In the genomic region with DNA sequence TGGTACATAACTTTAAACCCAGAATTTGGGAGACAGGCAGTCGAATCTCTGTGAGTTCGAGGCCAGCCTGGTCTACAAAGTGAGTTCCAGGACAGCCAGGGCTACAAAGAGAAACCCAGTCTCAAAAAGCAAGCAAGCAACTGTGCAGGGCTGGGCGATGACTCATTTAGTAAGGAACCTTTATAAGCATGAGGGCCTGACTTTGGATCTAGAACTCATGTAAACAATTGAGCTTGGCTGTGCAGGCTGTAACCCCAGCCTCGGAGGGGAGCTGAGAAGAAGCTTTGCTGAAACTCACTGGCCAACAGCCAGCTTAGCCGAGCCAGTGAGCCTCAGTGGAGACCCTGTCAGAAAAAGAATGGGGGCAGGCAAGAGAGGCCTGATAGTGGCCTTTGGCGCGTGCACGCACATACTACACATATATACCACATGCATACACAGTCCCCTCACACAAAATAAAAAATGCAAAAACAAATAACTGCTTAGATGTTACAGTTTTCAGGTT, we compare ENCODE assay signal across 18 mouse cellular contexts. TPM values are rescaled to one million over a fixed set of nuclear protein-coding genes. Genes with fewer than 3 reads are reported as not detected.
DNase-seq lines count a peak whose midpoint lies in the region; ATAC-seq and TF ChIP-seq lines count a peak whose summit lies in the region.
"Had no signal": no experiment of that assay in that cellular context is flagged by ENCODE, and none has a peak within 500 bp of the region (broad histone marks: within the 10 kb centered on the region; RNA-seq: fewer than 3 reads in every experiment).

No protein-coding gene starts in this region.

- no peak for TF ChIP-seq POLR2A in lung, adult 2 months (IDR thresholded peaks at IDR 0.05; ENCODE audit: borderline replicate concordance, extremely low read depth, low read depth, low read length)

- peak overlapping the region; percentile 15; the same call in 1 of the 2 replicates for H3K27ac ChIP-seq in hindbrain, embryonic 15.5 days (replicated peaks)
- H3K27ac ChIP-seq in hindbrain, embryonic 12.5 days = no peak overlapping the region
- H3K27ac ChIP-seq in lung, embryonic 16.5 days (ENCODE audit: low read length) = no peak overlapping the region
- no peak overlapping the region for H3K27ac ChIP-seq in stomach, embryonic 14.5 days (ENCODE audit: low read length)
- no peak overlapping the region for H3K27ac ChIP-seq in stomach, postnatal 0 days (replicated peaks)
- H3K27ac ChIP-seq: embryonic facial prominence, embryonic 12.5 days; forebrain, embryonic 15.5 days; heart, embryonic 10.5 days; hindbrain, embryonic 13.5 days had no signal

- no peaks in the 10 kb centered on the region for H3K9me3 ChIP-seq in hindbrain, embryonic 15.5 days
- H3K9me3 ChIP-seq in hindbrain, embryonic 12.5 days (replicated peaks) = no peaks in the 10 kb centered on the region
- H3K9me3 ChIP-seq in lung, embryonic 16.5 days (ENCODE audit: control insufficient read depth, low read length) = no peaks in the 10 kb centered on the region
- H3K9me3 ChIP-seq in stomach, embryonic 14.5 days (ENCODE audit: control insufficient read depth, low read depth, low read length) = no peaks in the 10 kb centered on the region
- H3K9me3 ChIP-seq in stomach, postnatal 0 days (ENCODE audit: control insufficient read depth, low read length) = no peaks in the 10 kb centered on the region
- H3K9me3 ChIP-seq: embryonic facial prominence, embryonic 12.5 days; forebrain, embryonic 15.5 days; G1E; heart, embryonic 10.5 days; hindbrain, embryonic 13.5 days had no signal

- no peak for DNase-seq in lung, adult 2 months
- no peak for DNase-seq in stomach, postnatal 0 days (ENCODE audit: low spot score)
- DNase-seq in left cerebral cortex, adult 9 months (ENCODE audit: low spot score in 2 of 2) = no peak
- DNase-seq: B cell, adult 2 months; cerebellum, adult 11-12 months; cerebellum, adult 9-10 months; gastrocnemius, postnatal 25 days; heart, postnatal 4 days had no signal

- no peak for TF ChIP-seq CTCF in lung, adult 2 months (IDR thresholded peaks at IDR 0.05; ENCODE audit: insufficient read depth, low read length)
- no peak for TF ChIP-seq CTCF in stomach, postnatal 0 days (IDR thresholded peaks at IDR 0.05; ENCODE audit: low read depth)

- no peak for TF ChIP-seq EP300 in stomach, postnatal 0 days (optimal IDR thresholded peaks at IDR 0.05)

- H3K36me3 ChIP-seq in hindbrain, embryonic 15.5 days = no peaks in the 10 kb centered on the region
- no peaks in the 10 kb centered on the region for H3K36me3 ChIP-seq in hindbrain, embryonic 12.5 days
- no peaks in the 10 kb centered on the region for H3K36me3 ChIP-seq in lung, embryonic 16.5 days (ENCODE audit: control insufficient read depth, insufficient read depth, low read length)
- H3K36me3 ChIP-seq in stomach, embryonic 14.5 days (ENCODE audit: control insufficient read depth, insufficient read depth, low read length) = no peaks in the 10 kb centered on the region
- H3K36me3 ChIP-seq in stomach, postnatal 0 days (ENCODE audit: control insufficient read depth, insufficient read depth, low read length) = no peaks in the 10 kb centered on the region
- H3K36me3 ChIP-seq: embryonic facial prominence, embryonic 12.5 days; forebrain, embryonic 15.5 days; heart, embryonic 10.5 days; hindbrain, embryonic 13.5 days had no signal

- no peak overlapping the region for H3K4me2 ChIP-seq in hindbrain, embryonic 15.5 days
- H3K4me2 ChIP-seq in hindbrain, embryonic 12.5 days (replicated peaks) = no peak overlapping the region
- H3K4me2 ChIP-seq in lung, embryonic 16.5 days (ENCODE audit: low read depth, low read length) = no peak overlapping the region
- no peak overlapping the region for H3K4me2 ChIP-seq in stomach, embryonic 14.5 days (replicated peaks; ENCODE audit: low read depth, low read length)
- no peak overlapping the region for H3K4me2 ChIP-seq in stomach, postnatal 0 days (replicated peaks; ENCODE audit: low read depth)
- H3K4me2 ChIP-seq: embryonic facial prominence, embryonic 12.5 days; forebrain, embryonic 15.5 days; hindbrain, embryonic 13.5 days had no signal

- 81% methylated on average over 8 of the region's 8 CpGs for WGBS in hindbrain, embryonic 15.5 days
- WGBS in hindbrain, embryonic 12.5 days = 89% methylated on average over 8 of the region's 8 CpGs
- 67% methylated on average over 8 of the region's 8 CpGs for WGBS in lung, embryonic 16.5 days
- 66% methylated on average over 8 of the region's 8 CpGs for WGBS in lung, adult 2 months
- WGBS in stomach, embryonic 14.5 days = 74% methylated on average over 8 of the region's 8 CpGs
- 63% methylated on average over 8 of the region's 8 CpGs for WGBS in stomach, postnatal 0 days

- ATAC-seq in hindbrain, embryonic 15.5 days (ENCODE audit: low FRiP score, low read depth) = no peak
- no peak for ATAC-seq in hindbrain, embryonic 12.5 days (ENCODE audit: low FRiP score)
- ATAC-seq in lung, embryonic 16.5 days (ENCODE audit: low read depth) = peak; percentile 16; the same call in 1 of the 2 replicates
- ATAC-seq in stomach, embryonic 14.5 days (ENCODE audit: insufficient number of reproducible peaks, insufficient read depth, low FRiP score, low read depth) = 0 out of 2 replicates have a peak, but pooled peaks have one; percentile 16
- no peak for ATAC-seq in stomach, postnatal 0 days (ENCODE audit: low FRiP score, low TSS enrichment)
- ATAC-seq: CD4-positive, CD25-positive, alpha-beta regulatory T cell, adult 4 months; forebrain, embryonic 15.5 days had no signal

- H3K4me1 ChIP-seq in hindbrain, embryonic 15.5 days (replicated peaks) = peaks cover 9% of the 10 kb centered on the region
- H3K4me1 ChIP-seq in hindbrain, embryonic 12.5 days = peaks cover 6% of the 10 kb centered on the region
- H3K4me1 ChIP-seq in lung, embryonic 16.5 days (replicated peaks; ENCODE audit: control insufficient read depth, insufficient read depth, low read length) = peaks cover 8% of the 10 kb centered on the region
- peaks cover 16% of the 10 kb centered on the region for H3K4me1 ChIP-seq in lung, adult 2 months (ENCODE audit: control insufficient read depth, insufficient read depth, low read length)
- H3K4me1 ChIP-seq in stomach, embryonic 14.5 days (ENCODE audit: control insufficient read depth, insufficient read depth, low read length) = peaks cover 6% of the 10 kb centered on the region; the same call in 1 of the 2 replicates
- 0 out of 2 replicates have a peak, but pooled peaks cover 3% of the 10 kb centered on the region for H3K4me1 ChIP-seq in stomach, postnatal 0 days (replicated peaks; ENCODE audit: control insufficient read depth, insufficient read depth)

- no peak overlapping the region for H3K4me3 ChIP-seq in hindbrain, embryonic 15.5 days
- H3K4me3 ChIP-seq in hindbrain, embryonic 12.5 days = no peak overlapping the region
- H3K4me3 ChIP-seq in lung, embryonic 16.5 days (ENCODE audit: low read length) = no peak overlapping the region
- H3K4me3 ChIP-seq in lung, adult 2 months (replicated peaks; ENCODE audit: extremely low read depth, low read depth, low read length) = no peak overlapping the region
- no peak overlapping the region for H3K4me3 ChIP-seq in stomach, embryonic 14.5 days (ENCODE audit: low read depth, low read length)
- H3K4me3 ChIP-seq in stomach, postnatal 0 days (ENCODE audit: low read depth, low read length) = no peak overlapping the region
- H3K4me3 ChIP-seq: embryonic facial prominence, embryonic 12.5 days; forebrain, embryonic 15.5 days; heart, embryonic 10.5 days; hindbrain, embryonic 13.5 days had no signal

- no peaks in the 10 kb centered on the region for H3K27me3 ChIP-seq in hindbrain, embryonic 15.5 days
- no peaks in the 10 kb centered on the region for H3K27me3 ChIP-seq in hindbrain, embryonic 12.5 days
- no peaks in the 10 kb centered on the region for H3K27me3 ChIP-seq in lung, embryonic 16.5 days (ENCODE audit: control insufficient read depth, insufficient read depth, low read depth, low read length)
- H3K27me3 ChIP-seq in stomach, embryonic 14.5 days (ENCODE audit: control insufficient read depth, insufficient read depth, low read length) = no peaks in the 10 kb centered on the region
- H3K27me3 ChIP-seq in stomach, postnatal 0 days (ENCODE audit: control insufficient read depth, insufficient read depth, low read length) = no peaks in the 10 kb centered on the region
- H3K27me3 ChIP-seq: embryonic facial prominence, embryonic 12.5 days; forebrain, embryonic 15.5 days; hindbrain, embryonic 13.5 days had no signal

- H3K9ac ChIP-seq in hindbrain, embryonic 15.5 days = no peak overlapping the region
- H3K9ac ChIP-seq in hindbrain, embryonic 12.5 days = no peak overlapping the region
- no peak overlapping the region for H3K9ac ChIP-seq in lung, embryonic 16.5 days (ENCODE audit: low read length)
- no peak overlapping the region for H3K9ac ChIP-seq in stomach, embryonic 14.5 days (replicated peaks; ENCODE audit: low read depth, low read length)
- H3K9ac ChIP-seq in stomach, postnatal 0 days (ENCODE audit: low read length) = no peak overlapping the region
- H3K9ac ChIP-seq: embryonic facial prominence, embryonic 12.5 days; forebrain, embryonic 15.5 days; hindbrain, embryonic 13.5 days had no signal

RNA-seq across cellular contexts. Expression of a gene that starts 5.6 kb away (rescaled TPM):
- polyA plus RNA-seq in hindbrain, embryonic 15.5 days (2015; fragmentation: Nextera tagmentation; extraction: Ambion mirVana) = 31.7 and 37.6 TPM in 2 replicates
- polyA plus RNA-seq in hindbrain, embryonic 12.5 days (2016; fragmentation: Nextera tagmentation; extraction: Ambion mirVana) = 52.2 and 55.6 TPM in 2 replicates
- polyA plus RNA-seq in lung, embryonic 16.5 days (2015; fragmentation: Nextera tagmentation; extraction: Ambion mirVana) = 26.7 and 30.8 TPM in 2 replicates
- 16.6 TPM in 2 replicates for polyA plus RNA-seq in lung, adult 2 months (2012; rRNA removed)
- polyA plus RNA-seq in stomach, embryonic 14.5 days (2014; fragmentation: Nextera tagmentation; extraction: Ambion mirVana) = 25.5 and 28.7 TPM in 2 replicates
- 8.5 and 9.4 TPM in 2 replicates for polyA plus RNA-seq in stomach, postnatal 0 days (2015; fragmentation: Nextera tagmentation; extraction: Ambion mirVana)

RNA-seq across cellular contexts. Expression of a gene that starts 45.0 kb away (rescaled TPM):
- polyA plus RNA-seq in hindbrain, embryonic 15.5 days (2015; fragmentation: Nextera tagmentation; extraction: Ambion mirVana) = 0.09 and 0.35 TPM in 2 replicates
- polyA plus RNA-seq in hindbrain, embryonic 12.5 days (2016; fragmentation: Nextera tagmentation; extraction: Ambion mirVana) = 0.36 and 0.74 TPM in 2 replicates
- polyA plus RNA-seq in lung, embryonic 16.5 days (2015; fragmentation: Nextera tagmentation; extraction: Ambion mirVana) = 1.3 and 1.5 TPM in 2 replicates
- 1.2 and 2.2 TPM in 2 replicates for polyA plus RNA-seq in lung, adult 2 months (2012; rRNA removed)
- polyA plus RNA-seq in stomach, embryonic 14.5 days (2014; fragmentation: Nextera tagmentation; extraction: Ambion mirVana) = 6.9 and 9.3 TPM in 2 replicates
- polyA plus RNA-seq in stomach, postnatal 0 days (2015; fragmentation: Nextera tagmentation; extraction: Ambion mirVana) = 20.5 and 24.3 TPM in 2 replicates
- polyA plus RNA-seq: G1E had no signal

Comparison
In these comparisons a context has a peak if more than half of its experiments do, and no peak if none do; other contexts are left out.
1. ATAC-seq: peak in lung, embryonic 16.5 days (single experiment) and stomach, embryonic 14.5 days (single experiment); none in hindbrain, embryonic 15.5 days (single experiment), hindbrain, embryonic 12.5 days (single experiment) and stomach, postnatal 0 days (single experiment).